Mouse (Mus musculus): ENCODE results near the gene Nacad.

DNA sequence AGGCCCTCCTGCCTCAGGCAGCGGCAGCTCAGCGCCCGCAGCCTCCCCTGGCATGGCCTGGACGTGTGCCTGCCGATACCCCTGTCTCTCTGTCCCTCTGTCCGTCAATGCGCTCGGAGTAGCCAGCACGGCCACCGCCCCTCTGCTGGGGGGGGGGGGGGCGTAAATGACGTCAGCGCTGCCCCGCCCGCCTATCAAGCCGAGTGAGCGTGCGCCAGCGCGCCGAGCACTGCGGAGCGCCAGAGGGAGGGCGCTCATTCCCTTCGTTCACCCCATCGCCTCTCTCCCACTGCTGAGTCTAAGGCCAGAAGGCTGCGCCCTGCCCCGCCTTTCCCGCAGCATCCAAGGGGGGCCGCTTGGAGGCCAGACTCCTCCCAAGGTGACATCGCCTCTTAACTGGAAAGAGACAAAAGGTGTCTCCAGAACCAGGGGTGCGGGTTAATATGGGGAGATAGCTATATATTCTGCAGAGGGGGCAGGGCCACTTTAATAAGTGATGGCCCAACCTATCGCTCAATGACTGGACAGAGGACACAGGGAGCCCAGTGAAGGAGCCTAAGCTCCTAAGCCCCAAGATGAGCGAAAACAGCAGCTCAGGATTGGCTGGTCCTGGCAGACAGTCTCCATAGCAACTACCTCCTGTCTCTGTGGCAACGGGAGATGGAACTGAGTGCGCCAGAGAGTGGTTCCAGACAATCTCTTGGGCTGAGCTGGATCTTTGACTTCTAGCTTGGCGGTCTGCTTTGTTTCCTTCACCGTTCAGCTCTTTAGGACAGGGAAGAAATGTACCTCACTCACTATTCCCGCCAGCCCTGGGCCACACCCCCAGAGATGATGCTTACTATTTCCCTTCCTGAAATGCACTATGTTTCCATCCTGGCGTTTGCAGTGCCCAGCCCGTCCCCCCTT lies at the start of gene Nacad:
- TF ChIP-seq CHD2 (IDR thresholded peaks at IDR 0.05; ENCODE audit: low read length), result no peak
- no peak for TF ChIP-seq EP300 (IDR thresholded peaks at IDR 0.05; ENCODE audit: low read length)
- no peak for TF ChIP-seq E2F4 (IDR thresholded peaks at IDR 0.05; ENCODE audit: insufficient replicate concordance, low read depth, low read length)
- TF ChIP-seq POLR2A (IDR thresholded peaks at IDR 0.05; ENCODE audit: low read depth, low read length), result no peak
